ENCODE assay signal across 30 mouse cellular contexts in genomic region chr6:5236843-5237371, GRCm38 (mm10). TPM values are rescaled to one million over a fixed set of nuclear protein-coding genes. Genes with fewer than 3 reads are reported as not detected.
DNase-seq lines count a peak whose midpoint lies in the region; ATAC-seq and TF ChIP-seq lines count a peak whose summit lies in the region.
"Had no signal": no experiment of that assay in that cellular context is flagged by ENCODE, and none has a peak within 500 bp of the region (broad histone marks: within the 10 kb centered on the region; RNA-seq: fewer than 3 reads in every experiment).

No protein-coding gene starts in this region.

- no peak overlapping the region for H3K9ac ChIP-seq in liver, embryonic 12.5 days
- H3K9ac ChIP-seq in liver, postnatal 0 days (replicated peaks): no peak overlapping the region
- H3K9ac ChIP-seq in lung, postnatal 0 days (replicated peaks; ENCODE audit: low read depth): no peak overlapping the region
- H3K9ac ChIP-seq in liver, embryonic 13.5 days: no peak overlapping the region
- H3K9ac ChIP-seq: embryonic facial prominence, embryonic 12.5 days; embryonic facial prominence, embryonic 15.5 days; heart, embryonic 13.5 days; hindbrain, embryonic 14.5 days had no signal

- H3K4me2 ChIP-seq in liver, embryonic 12.5 days: peak overlapping the region; percentile 20
- H3K4me2 ChIP-seq in liver, postnatal 0 days (ENCODE audit: low read depth, low read length): no peak overlapping the region
- H3K4me2 ChIP-seq in lung, postnatal 0 days (replicated peaks; ENCODE audit: low read depth, low read length): no peak overlapping the region
- H3K4me2 ChIP-seq in liver, embryonic 13.5 days: 0 out of 2 replicates have a peak overlapping the region, but pooled peaks have one; percentile 12
- H3K4me2 ChIP-seq: embryonic facial prominence, embryonic 12.5 days; embryonic facial prominence, embryonic 15.5 days; heart, embryonic 13.5 days; hindbrain, embryonic 14.5 days had no signal

- peak overlapping the region; percentile 64 for H3K27ac ChIP-seq in liver, embryonic 12.5 days
- no peak overlapping the region for H3K27ac ChIP-seq in liver, postnatal 0 days (ENCODE audit: low read depth)
- peak overlapping the region; percentile 7; the same call in 1 of the 2 replicates for H3K27ac ChIP-seq in lung, postnatal 0 days (ENCODE audit: low read length)
- peak overlapping the region; percentile 62 for H3K27ac ChIP-seq in liver, embryonic 13.5 days
- H3K27ac ChIP-seq: embryonic facial prominence, embryonic 12.5 days; embryonic facial prominence, embryonic 15.5 days; heart, adult 2 months; heart, embryonic 10.5 days; heart, embryonic 13.5 days; hindbrain, embryonic 14.5 days; hindbrain, postnatal 0 days had no signal

- WGBS in liver, embryonic 12.5 days (ENCODE audit: insufficient replicate concordance): 64% methylated on average over 8 of the region's 8 CpGs
- WGBS in liver, postnatal 0 days (ENCODE audit: insufficient replicate concordance): 76% methylated on average over 8 of the region's 8 CpGs
- WGBS in lung, postnatal 0 days: 83% methylated on average over 8 of the region's 8 CpGs
- WGBS in liver, embryonic 13.5 days (ENCODE audit: insufficient replicate concordance): 60% methylated on average over 8 of the region's 8 CpGs

- H3K36me3 ChIP-seq in liver, embryonic 12.5 days: peaks cover 16% of the 10 kb centered on the region
- peaks cover 15% of the 10 kb centered on the region; the same call in 1 of the 2 replicates for H3K36me3 ChIP-seq in liver, postnatal 0 days (replicated peaks; ENCODE audit: insufficient read depth, low read length)
- no peaks in the 10 kb centered on the region for H3K36me3 ChIP-seq in lung, postnatal 0 days (ENCODE audit: insufficient read depth, low read length)
- H3K36me3 ChIP-seq in liver, embryonic 13.5 days: peaks cover 3% of the 10 kb centered on the region; the same call in 1 of the 2 replicates
- H3K36me3 ChIP-seq: embryonic facial prominence, embryonic 12.5 days; embryonic facial prominence, embryonic 15.5 days had no signal

- peak; percentile 82 for ATAC-seq in liver, embryonic 12.5 days
- no peak for ATAC-seq in liver, postnatal 0 days
- no peak for ATAC-seq in lung, postnatal 0 days
- peak; percentile 79 for ATAC-seq in liver, embryonic 13.5 days (ENCODE audit: low read depth)
- ATAC-seq: forebrain, embryonic 14.5 days; hindbrain, postnatal 0 days had no signal

- TF ChIP-seq CTCF in liver, postnatal 0 days (IDR thresholded peaks at IDR 0.05; ENCODE audit: low read depth): no peak
- no peak for TF ChIP-seq CTCF in lung, postnatal 0 days (IDR thresholded peaks at IDR 0.05)

- no peak for TF ChIP-seq EP300 in liver, postnatal 0 days (IDR thresholded peaks at IDR 0.05; ENCODE audit: low read depth)
- TF ChIP-seq EP300 in lung, postnatal 0 days (IDR thresholded peaks at IDR 0.05): no peak

- H3K27me3 ChIP-seq in liver, embryonic 12.5 days (replicated peaks): no peaks in the 10 kb centered on the region
- H3K27me3 ChIP-seq in liver, postnatal 0 days (ENCODE audit: insufficient read depth, low read length): no peaks in the 10 kb centered on the region
- no peaks in the 10 kb centered on the region for H3K27me3 ChIP-seq in lung, postnatal 0 days (replicated peaks; ENCODE audit: insufficient read depth, low read length)
- H3K27me3 ChIP-seq in liver, embryonic 13.5 days: no peaks in the 10 kb centered on the region
- H3K27me3 ChIP-seq: CH12.LX; embryonic facial prominence, embryonic 12.5 days; embryonic facial prominence, embryonic 15.5 days; heart, embryonic 13.5 days had no signal

- H3K9me3 ChIP-seq in liver, embryonic 12.5 days (replicated peaks): no peaks in the 10 kb centered on the region
- no peaks in the 10 kb centered on the region for H3K9me3 ChIP-seq in liver, postnatal 0 days (ENCODE audit: low read length)
- H3K9me3 ChIP-seq in lung, postnatal 0 days (ENCODE audit: low read length): no peaks in the 10 kb centered on the region
- H3K9me3 ChIP-seq in liver, embryonic 13.5 days (replicated peaks): no peaks in the 10 kb centered on the region
- H3K9me3 ChIP-seq: embryonic facial prominence, embryonic 12.5 days; embryonic facial prominence, embryonic 15.5 days; heart, embryonic 10.5 days; heart, embryonic 13.5 days had no signal

- no peak for DNase-seq in liver, postnatal 0 days
- no peak for DNase-seq in lung, postnatal 0 days (ENCODE audit: low spot score)
- no peak for DNase-seq in lung, postnatal 10 days
- peak; percentile 4 for DNase-seq in liver, embryonic 13.5 days
- no peak for DNase-seq in adrenal gland, adult 8-10 months
- DNase-seq in thymus, adult 18-20 months: no peak
- DNase-seq: adrenal gland, adult 2 months; adrenal gland, postnatal 25 days; B cell, adult 2 months; cerebellum, adult 11 months; cerebellum, adult 2 months; cerebellum, adult 9-11 months; cerebellum, postnatal 25 days; gastrocnemius, postnatal 36 days; heart, adult 2 months; heart, postnatal 14 days; heart, postnatal 4 days had no signal

- peaks cover 16% of the 10 kb centered on the region for H3K4me1 ChIP-seq in liver, embryonic 12.5 days
- peaks cover 5% of the 10 kb centered on the region for H3K4me1 ChIP-seq in liver, postnatal 0 days (ENCODE audit: insufficient read depth)
- H3K4me1 ChIP-seq in lung, postnatal 0 days (ENCODE audit: insufficient read depth, low read depth, low read length): no peaks in the 10 kb centered on the region; the same call in 1 of the 2 replicates
- peaks cover 21% of the 10 kb centered on the region for H3K4me1 ChIP-seq in liver, embryonic 13.5 days (replicated peaks)
- H3K4me1 ChIP-seq: embryonic facial prominence, embryonic 12.5 days; embryonic facial prominence, embryonic 15.5 days; heart, embryonic 10.5 days; heart, embryonic 13.5 days had no signal

- H3K4me3 ChIP-seq in liver, embryonic 12.5 days: no peak overlapping the region
- H3K4me3 ChIP-seq in liver, postnatal 0 days (ENCODE audit: low read depth, low read length): no peak overlapping the region
- no peak overlapping the region for H3K4me3 ChIP-seq in lung, postnatal 0 days (ENCODE audit: low read depth, low read length)
- H3K4me3 ChIP-seq in liver, embryonic 13.5 days (replicated peaks): no peak overlapping the region
- H3K4me3 ChIP-seq: embryonic facial prominence, embryonic 12.5 days; embryonic facial prominence, embryonic 15.5 days; heart, adult 2 months; heart, embryonic 10.5 days; heart, embryonic 13.5 days had no signal

RNA-seq across cellular contexts. Expression of gene Pon3, which starts 19.2 kb away (rescaled TPM):
- 15.4 and 16.0 TPM in 2 replicates for polyA plus RNA-seq in liver, embryonic 12.5 days (2016; fragmentation: Nextera tagmentation; extraction: Ambion mirVana)
- polyA plus RNA-seq in liver, postnatal 0 days (2015; fragmentation: Nextera tagmentation; extraction: Ambion mirVana): 43.3 and 44.4 TPM in 2 replicates
- 143 and 168 TPM in 2 replicates for polyA plus RNA-seq in lung, postnatal 0 days (2015; fragmentation: Nextera tagmentation; extraction: Ambion mirVana)
- polyA plus RNA-seq in liver, embryonic 13.5 days (2015; fragmentation: Nextera tagmentation; extraction: Ambion mirVana): 15.7 and 17.8 TPM in 2 replicates
- total RNA-seq in adrenal gland, adult 8-10 months (2022): 100 to 1,000 TPM in 1 of 4 experiments, 10 to 100 TPM in 3; 34.9 to 145 (median 79.1) TPM

RNA-seq across cellular contexts. Expression of gene Pon1, which starts 43.2 kb away (rescaled TPM):
- 0.66 and 0.98 TPM in 2 replicates for polyA plus RNA-seq in liver, embryonic 12.5 days (2016; fragmentation: Nextera tagmentation; extraction: Ambion mirVana)
- polyA plus RNA-seq in liver, postnatal 0 days (2015; fragmentation: Nextera tagmentation; extraction: Ambion mirVana): 503 and 548 TPM in 2 replicates
- polyA plus RNA-seq in lung, postnatal 0 days (2015; fragmentation: Nextera tagmentation; extraction: Ambion mirVana): 25.0 and 40.6 TPM in 2 replicates
- 2.3 TPM in 2 replicates for polyA plus RNA-seq in liver, embryonic 13.5 days (2015; fragmentation: Nextera tagmentation; extraction: Ambion mirVana)
- total RNA-seq in adrenal gland, adult 8-10 months (2022): 1 to 10 TPM; 1.3 to 4.7 (median 2.8) TPM
- total RNA-seq: CH12.LX; common myeloid progenitor, adult 5-6 weeks; granulocyte monocyte progenitor cell, adult 5-6 weeks; heart, postnatal 4 days; MEL had no signal
- polyA plus RNA-seq: cerebellum, adult 2 months; heart, embryonic 13.5 days; heart, embryonic 16.5 days had no signal

Comparison
In these comparisons a context has a peak if more than half of its experiments do, and no peak if none do; other contexts are left out.
1. ATAC-seq: peak in liver, embryonic 12.5 days (single experiment) and liver, embryonic 13.5 days (single experiment); none in liver, postnatal 0 days (single experiment) and lung, postnatal 0 days (single experiment).
2. H3K4me2 ChIP-seq: peak in liver, embryonic 12.5 days (single experiment) and liver, embryonic 13.5 days (single experiment); none in liver, postnatal 0 days (single experiment) and lung, postnatal 0 days (single experiment).
3. RNA of gene Pon1, which starts 43.2 kb away (polyA plus RNA-seq): 503 to 548 TPM in liver, postnatal 0 days; 25.0 to 40.6 TPM in lung, postnatal 0 days, 2.3 TPM in liver, embryonic 13.5 days and 0.66 to 0.98 TPM in liver, embryonic 12.5 days; every median in the first group is over 10 times any median in the second.